Mouse (Mus musculus): Measurements from ENCODE around the gene Plod2.

DNA sequence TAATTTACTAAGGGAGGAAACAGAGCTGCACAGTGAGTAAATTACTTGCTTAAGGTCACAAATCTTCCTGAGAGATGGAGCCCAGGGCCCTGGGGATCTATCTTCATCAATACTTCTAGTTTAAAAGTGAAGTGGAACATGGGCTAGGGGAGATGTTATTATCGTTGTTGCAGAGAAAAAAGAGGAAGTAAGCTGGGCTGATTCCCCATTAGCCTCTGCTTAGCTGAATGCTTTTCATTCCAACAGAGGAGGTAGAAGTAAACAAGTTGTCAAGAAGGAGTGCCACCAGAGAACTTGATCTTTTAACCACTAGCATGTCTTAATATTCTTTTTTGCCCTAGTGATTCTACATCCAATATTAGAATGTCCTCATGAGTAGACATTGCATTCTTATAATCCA is 99.7 kb downstream of the Plod2 start:
- no peak for TF ChIP-seq CTCF (conservative IDR thresholded peaks at IDR 0.05; ENCODE audit: low read length)
- TF ChIP-seq NANOG (IDR thresholded peaks at IDR 0.05; ENCODE audit: borderline replicate concordance, low read length) = no peak

Data from E14TG2a.4 (cell line).